Mouse (Mus musculus) ES-E14 (cell line): ENCODE measurements around the gene Rims1.

Experiments used
- HCFC1 ChIP-seq: IDR thresholded peaks from 2 replicates; pipeline ENCODE4 v1.6.1; 2012; ENCODE audit warnings: low read length, inconsistent platforms, borderline replicate concordance; ENCODE audit not compliant: insufficient read depth
- MAFK ChIP-seq: IDR thresholded peaks from 2 replicates; pipeline ENCODE4 v1.6.1; 2014; ENCODE audit warnings: mild to moderate bottlenecking, low read depth, low read length, inconsistent platforms; ENCODE audit not compliant: insufficient read depth

- TF ChIP-seq MAFK = no peak
- no peak for TF ChIP-seq HCFC1
These were observed 201.3 kb downstream of the Rims1 start for GRCm38 (mm10) chr1:22604329-22605044.
